12 mouse cellular contexts compared by ENCODE assay signal in genomic region chr6:92987846-92988619, GRCm38 (mm10). TPM values are rescaled to one million over a fixed set of nuclear protein-coding genes. Genes with fewer than 3 reads are reported as not detected.
A peak's percentile ranks its signal among the peaks of the same experiment; 100 is the strongest.
DNase-seq lines count a peak whose midpoint lies in the region; ATAC-seq and TF ChIP-seq lines count a peak whose summit lies in the region.
"Had no signal": no experiment of that assay in that cellular context is flagged by ENCODE, and none has a peak within 500 bp of the region (broad histone marks: within the 10 kb centered on the region; RNA-seq: fewer than 3 reads in every experiment).

No protein-coding gene starts in this region.

- peak overlapping the region; percentile 18 for H3K4me3 ChIP-seq in heart, adult 2 months
- H3K4me3 ChIP-seq in liver, postnatal 0 days (ENCODE audit: low read depth, low read length), result no peak overlapping the region
- H3K4me3 ChIP-seq: forebrain, embryonic 10.5 days had no signal

- intact Hi-C loops in heart, adult 2 months (cut with DNase I), result loop anchor here (2.0 to 5.0 kb wide), 3 partner anchors 47 to 554 kb away; no protein-coding TSS in a partner anchor

- no peaks in the 10 kb centered on the region for H3K79me2 ChIP-seq in heart, adult 2 months (replicated peaks; ENCODE audit: control insufficient read depth, insufficient read depth, low read length)

- H3K36me3 ChIP-seq in heart, adult 2 months (ENCODE audit: control insufficient read depth, insufficient read depth, low read length), result peaks cover 10% of the 10 kb centered on the region
- no peaks in the 10 kb centered on the region for H3K36me3 ChIP-seq in liver, postnatal 0 days (replicated peaks; ENCODE audit: insufficient read depth, low read length)
- H3K36me3 ChIP-seq: forebrain, embryonic 10.5 days had no signal

- 21% methylated on average over 14 of the region's 14 CpGs for WGBS in heart, adult 2 months
- WGBS in liver, postnatal 0 days (ENCODE audit: insufficient replicate concordance), result 37% methylated on average over 14 of the region's 14 CpGs

- TF ChIP-seq EP300 in heart, adult 2 months (IDR thresholded peaks at IDR 0.05; ENCODE audit: insufficient read depth, low read depth, low read length), result 0 out of 2 replicates have a peak, but pooled peaks have one; percentile 74
- peak; percentile 55; the same call in 1 of the 2 replicates for TF ChIP-seq EP300 in liver, postnatal 0 days (IDR thresholded peaks at IDR 0.05; ENCODE audit: low read depth)

- peak overlapping the region; percentile 80 for H3K27ac ChIP-seq in heart, adult 2 months
- H3K27ac ChIP-seq in liver, postnatal 0 days (ENCODE audit: low read depth), result no peak overlapping the region
- H3K27ac ChIP-seq: forebrain, embryonic 10.5 days had no signal

- DNase-seq in adrenal gland, postnatal 36 days, result peak; percentile 15 to 22
- peak; percentile 61 to 65 for DNase-seq in heart, adult 2 months
- peak; percentile 50 for DNase-seq in kidney, adult 11 months
- peak; percentile 15 for DNase-seq in liver, postnatal 0 days
- no peak for DNase-seq in cerebellum, adult 9-10 months
- no peak for DNase-seq in gastrocnemius, postnatal 10 days
- DNase-seq in layer of hippocampus, postnatal 10 days (ENCODE audit: low spot score in 2 of 2), result no peak
- no peak for DNase-seq in right cerebral cortex, adult 18-20 months

- TF ChIP-seq CTCF in heart, adult 2 months (IDR thresholded peaks at IDR 0.05), result no peak
- TF ChIP-seq CTCF in liver, postnatal 0 days (IDR thresholded peaks at IDR 0.05; ENCODE audit: low read depth), result no peak

- peaks cover 10% of the 10 kb centered on the region for H3K4me1 ChIP-seq in heart, adult 2 months (ENCODE audit: control insufficient read depth, insufficient read depth, low read length)
- no peaks in the 10 kb centered on the region for H3K4me1 ChIP-seq in liver, postnatal 0 days (ENCODE audit: insufficient read depth)
- H3K4me1 ChIP-seq: forebrain, embryonic 10.5 days had no signal

- no peaks in the 10 kb centered on the region for H3K9me3 ChIP-seq in liver, postnatal 0 days (ENCODE audit: low read length)
- H3K9me3 ChIP-seq: forebrain, embryonic 10.5 days had no signal

- ATAC-seq in liver, postnatal 0 days, result peak; percentile 47
- ATAC-seq: activated CD4-positive, CD25-positive, alpha-beta regulatory T cell, adult 4 months had no signal

- no peak overlapping the region for H3K4me2 ChIP-seq in liver, postnatal 0 days (ENCODE audit: low read depth, low read length)

- H3K9ac ChIP-seq in heart, adult 2 months (ENCODE audit: low read depth, low read length), result peak overlapping the region; percentile 27; the same call in 1 of the 2 replicates
- no peak overlapping the region for H3K9ac ChIP-seq in liver, postnatal 0 days (replicated peaks)

- peak; percentile 41; the same call in 1 of the 2 replicates for TF ChIP-seq POLR2A in heart, adult 2 months (IDR thresholded peaks at IDR 0.05; ENCODE audit: insufficient read depth, low read depth, low read length)

- H3K27me3 ChIP-seq in heart, adult 2 months (ENCODE audit: control insufficient read depth, insufficient read depth, low read length), result no peaks in the 10 kb centered on the region
- no peaks in the 10 kb centered on the region for H3K27me3 ChIP-seq in liver, postnatal 0 days (ENCODE audit: insufficient read depth, low read length)

RNA-seq across cellular contexts. Expression of gene Adamts9, which starts 44.7 kb away (rescaled TPM):
- 10 to 100 TPM; 25.7 to 60.8 TPM for total RNA-seq in adrenal gland, postnatal 36 days (2021)
- 10 to 100 TPM in 1 of 2 experiments, 1 to 10 TPM in 1; 9.6 to 17.5 TPM for total RNA-seq in heart, adult 2 months (2021)
- polyA plus RNA-seq in heart, adult 2 months (2012; rRNA removed), result 5.7 and 9.2 TPM in 2 replicates
- polyA plus RNA-seq in liver, postnatal 0 days (2015; fragmentation: Nextera tagmentation; extraction: Ambion mirVana), result 0.77 and 0.96 TPM in 2 replicates
- 10 to 100 TPM; 17.8 to 27.5 TPM for total RNA-seq in gastrocnemius, postnatal 10 days (2021)
- 10 to 100 TPM; 14.0 to 14.9 TPM for total RNA-seq in layer of hippocampus, postnatal 10 days (2021)
- total RNA-seq: megakaryocyte-erythroid progenitor cell, adult 5-6 weeks; neutrophil, adult 5-6 weeks had no signal

Comparison
In these comparisons a context has a peak if more than half of its experiments do, and no peak if none do; other contexts are left out.
1. DNase-seq: peak in adrenal gland, postnatal 36 days (2 of 2), heart, adult 2 months (2 of 2), kidney, adult 11 months (single experiment) and liver, postnatal 0 days (single experiment); none in cerebellum, adult 9-10 months (single experiment), gastrocnemius, postnatal 10 days (single experiment), layer of hippocampus, postnatal 10 days (0 of 2) and right cerebral cortex, adult 18-20 months (single experiment).